Mouse (Mus musculus) intestine, embryonic 14.5 days (tissue): ENCODE measurements around the gene Ctsw. TPM values are rescaled to one million over a fixed set of nuclear protein-coding genes. Genes with fewer than 3 reads are reported as not detected.

Experiments used
- ATAC-seq: fragments of 200-750 bp; cut with Nextera tagmentation; replicated peaks from 2 replicates; pipeline ENCODE4 v1.8.0; 2017; ENCODE audit warnings: low read depth, moderate number of reproducible peaks, moderate TSS enrichment, moderate library complexity; ENCODE audit not compliant: low FRiP score, low TSS enrichment
- DNase-seq: peaks from one replicate; pipeline ENCODE4 v3.0.0-alpha.2; 2018; ENCODE audit warnings: low spot score
- H3K27ac ChIP-seq: fragments of 300-500 bp; sonication (generic); 2 replicates; pipeline ENCODE4 v1.5.1; 2014; ENCODE audit warnings: low read depth, mild to moderate bottlenecking, control low read depth
- H3K27me3 ChIP-seq: fragments of 300-500 bp; sonication (generic); replicated peaks from 2 replicates; pipeline ENCODE4 v1.6.1; 2014; ENCODE audit warnings: low read length, control low read depth; ENCODE audit not compliant: control insufficient read depth, insufficient read depth
- H3K36me3 ChIP-seq: fragments of 300-500 bp; sonication (generic); 2 replicates; pipeline ENCODE4 v1.6.1; 2014; ENCODE audit warnings: low read length, control low read depth; ENCODE audit not compliant: control insufficient read depth, insufficient read depth
- H3K4me1 ChIP-seq: fragments of 300-500 bp; sonication (generic); replicated peaks from 2 replicates; pipeline ENCODE4 v1.6.1; 2014; ENCODE audit warnings: low read length, control low read depth, mixed read lengths; ENCODE audit not compliant: control insufficient read depth, insufficient read depth
- H3K4me2 ChIP-seq: fragments of 300-500 bp; sonication (generic); 2 replicates; pipeline ENCODE4 v1.6.1; 2014; ENCODE audit warnings: low read length
- H3K4me3 ChIP-seq: fragments of 300-500 bp; sonication (generic); 2 replicates; pipeline ENCODE4 v1.5.1; 2014; ENCODE audit warnings: low read depth, low read length, control low read depth, mixed read lengths
- H3K9ac ChIP-seq: fragments of 300-500 bp; sonication (generic); 2 replicates; pipeline ENCODE4 v1.6.1; 2014; ENCODE audit warnings: mild to moderate bottlenecking, low read length
- H3K9me3 ChIP-seq: fragments of 300-500 bp; sonication (generic); 2 replicates; pipeline ENCODE4 v1.6.1; 2016; ENCODE audit warnings: low read length, control low read depth; ENCODE audit not compliant: control insufficient read depth
- WGBS: fragments of 180-500 bp; shearing (Covaris S2); extraction: QIAGEN DNeasy Blood & Tissue Kit; methylation state at CpG from one replicate; pipeline ENCODE4 v1.1.7; 2014; 5-methylcytosine and 5-hydroxymethylcytosine counted together
- polyA plus RNA-seq: library from polyadenylated mRNA; unstranded; fragments of >200 nt; fragmentation: Nextera tagmentation; extraction: Ambion mirVana; gene quantifications from 2 replicates; pipeline ENCODE4 v1.2.1, GENCODE M21; 2014

Ctsw gene
- polyA plus RNA-seq, 1 experiment from 2014 or later: 1.6 TPM

- Histone ChIP-seq H3K4me2 (peak overlapping the region; percentile 64), H3K27ac (0 out of 2 replicates have a peak overlapping the region, but pooled peaks have one; percentile 58), H3K4me1 (peaks cover 15% of the 10 kb centered on the region), H3K9me3 (no peaks in the 10 kb centered on the region), H3K36me3 (no peaks in the 10 kb centered on the region), H3K9ac (peak overlapping the region; percentile 17; the same call in 1 of the 2 replicates), H3K4me3 (0 out of 2 replicates have a peak overlapping the region, but pooled peaks have one; percentile 6), H3K27me3 (no peaks in the 10 kb centered on the region)
- WGBS: 51% methylated on average over 7 of the region's 7 CpGs
- DNase-seq (no peak), ATAC-seq (no peak)
Measured at GRCm38 (mm10) chr19:5433951-5434350, 34.4 kb downstream of the Ctsw start.

- peak overlapping the region; percentile 64 for H3K4me2 ChIP-seq
- H3K36me3 ChIP-seq: no peaks in the 10 kb centered on the region
- H3K27me3 ChIP-seq: no peaks in the 10 kb centered on the region
- peak overlapping the region; percentile 17; the same call in 1 of the 2 replicates for H3K9ac ChIP-seq
- H3K9me3 ChIP-seq: no peaks in the 10 kb centered on the region
- DNase-seq (peak; percentile 76), ATAC-seq (peak; percentile 60)
- H3K4me3 ChIP-seq: peak overlapping the region; percentile 6; the same call in 1 of the 2 replicates
- peak overlapping the region; percentile 58; the same call in 1 of the 2 replicates for H3K27ac ChIP-seq
- 4% methylated on average over 15 of the region's 16 CpGs for WGBS
- peaks cover 15% of the 10 kb centered on the region for H3K4me1 ChIP-seq
Measured at GRCm38 (mm10) chr19:5432992-5433852, 35.1 kb downstream of the Ctsw start.

GRCm38 (mm10) chr19:5431911-5432464, 36.3 kb downstream of the Ctsw start:
- Histone ChIP-seq H3K9ac (no peak overlapping the region), H3K27me3 (no peaks in the 10 kb centered on the region), H3K27ac (no peak overlapping the region), H3K4me3 (no peak overlapping the region), H3K36me3 (peaks cover 4% of the 10 kb centered on the region), H3K4me1 (peaks cover 18% of the 10 kb centered on the region), H3K4me2 (no peak overlapping the region), H3K9me3 (no peaks in the 10 kb centered on the region)
- WGBS: 77% methylated on average over 4 of the region's 4 CpGs
- no peak for ATAC-seq
- no peak for DNase-seq

GRCm38 (mm10) chr19:5430408-5430807, 37.9 kb downstream of the Ctsw start:
- no peak overlapping the region for H3K27ac ChIP-seq
- H3K4me1 ChIP-seq: peaks cover 31% of the 10 kb centered on the region
- 94% methylated on average over 1 of the region's 1 CpGs for WGBS
- no peaks in the 10 kb centered on the region for H3K27me3 ChIP-seq
- H3K9me3 ChIP-seq: no peaks in the 10 kb centered on the region
- H3K9ac ChIP-seq: no peak overlapping the region
- H3K36me3 ChIP-seq: peaks cover 14% of the 10 kb centered on the region
- ATAC-seq: no peak
- no peak overlapping the region for H3K4me2 ChIP-seq
- no peak overlapping the region for H3K4me3 ChIP-seq
- DNase-seq: no peak

GRCm38 (mm10) chr19:5429806-5430205, 38.5 kb downstream of the Ctsw start:
- 57% methylated on average over 8 of the region's 8 CpGs for WGBS
- no peak overlapping the region for H3K4me2 ChIP-seq
- peaks cover 14% of the 10 kb centered on the region for H3K36me3 ChIP-seq
- H3K27ac ChIP-seq: no peak overlapping the region
- H3K9ac ChIP-seq: no peak overlapping the region
- no peaks in the 10 kb centered on the region for H3K9me3 ChIP-seq
- DNase-seq (no peak), ATAC-seq (no peak)
- H3K4me3 ChIP-seq: no peak overlapping the region
- H3K27me3 ChIP-seq: no peaks in the 10 kb centered on the region
- H3K4me1 ChIP-seq: peaks cover 31% of the 10 kb centered on the region

- no peak for ATAC-seq
- H3K4me3 ChIP-seq: no peak overlapping the region
Measured at GRCm38 (mm10) chr19:5429219-5429618, 39.1 kb downstream of the Ctsw start.

GRCm38 (mm10) chr19:5428083-5428482, 40.2 kb downstream of the Ctsw start:
- Histone ChIP-seq H3K4me2 (no peak overlapping the region), H3K36me3 (peaks cover 16% of the 10 kb centered on the region), H3K27me3 (no peaks in the 10 kb centered on the region), H3K9me3 (no peaks in the 10 kb centered on the region), H3K9ac (no peak overlapping the region), H3K27ac (no peak overlapping the region), H3K4me1 (peaks cover 27% of the 10 kb centered on the region), H3K4me3 (no peak overlapping the region)
- WGBS: 73% methylated on average over 2 of the region's 2 CpGs
- no peak for ATAC-seq
- no peak for DNase-seq

More at GRCm38 (mm10) chr19:5429219-5429618, 39.1 kb downstream of the Ctsw start:
- Histone ChIP-seq H3K4me2 (no peak overlapping the region), H3K9me3 (no peaks in the 10 kb centered on the region), H3K27me3 (no peaks in the 10 kb centered on the region), H3K9ac (no peak overlapping the region), H3K36me3 (peaks cover 14% of the 10 kb centered on the region), H3K27ac (no peak overlapping the region), H3K4me1 (peaks cover 31% of the 10 kb centered on the region)
- DNase-seq: no peak
- 73% methylated on average over 4 of the region's 4 CpGs for WGBS

- no peak for ATAC-seq
- peaks cover 23% of the 10 kb centered on the region for H3K4me1 ChIP-seq
- no peak overlapping the region for H3K27ac ChIP-seq
- no peak overlapping the region for H3K4me2 ChIP-seq
- H3K9ac ChIP-seq: no peak overlapping the region
- WGBS: 90% methylated on average over 13 of the region's 13 CpGs
- no peaks in the 10 kb centered on the region for H3K27me3 ChIP-seq
- peaks cover 27% of the 10 kb centered on the region for H3K36me3 ChIP-seq
- H3K4me3 ChIP-seq: no peak overlapping the region
- DNase-seq: no peak
- no peaks in the 10 kb centered on the region for H3K9me3 ChIP-seq
Measured at GRCm38 (mm10) chr19:5426640-5427290, 41.5 kb downstream of the Ctsw start.
